Mouse (Mus musculus) liver, embryonic 14.5 days (tissue): ENCODE measurements at regions not wholly inside any gene's neighbourhood (a gene's known extent, or its start where the extent isn't known, plus 50 kb on each side); places are given as distances from the start of the nearest gene placed in this dataset.

Experiments
- CTCF ChIP-seq: IDR thresholded peaks from 2 replicates; pipeline ENCODE4 v1.5.1; 2016; ENCODE audit warnings: antibody characterized with exemption, low read depth, control low read depth
- EP300 ChIP-seq: IDR thresholded peaks from 2 replicates; pipeline ENCODE4 v1.6.1; 2016; ENCODE audit warnings: antibody characterized with exemption, low read depth

GRCm38 (mm10) chr15:59785981-59786380 is 230.4 kb downstream of the 4933412E24Rik start:
- TF ChIP-seq CTCF (no peak), EP300 (no peak)
